Mouse (Mus musculus): ENCODE results near the gene Vps50. TPM values are rescaled to one million over a fixed set of nuclear protein-coding genes. Genes with fewer than 3 reads are reported as not detected.

The Vps50 gene
- total and polyA plus RNA-seq, 3 experiments, result 17.0 to 39.1 (median 19.6) TPM

DNA sequence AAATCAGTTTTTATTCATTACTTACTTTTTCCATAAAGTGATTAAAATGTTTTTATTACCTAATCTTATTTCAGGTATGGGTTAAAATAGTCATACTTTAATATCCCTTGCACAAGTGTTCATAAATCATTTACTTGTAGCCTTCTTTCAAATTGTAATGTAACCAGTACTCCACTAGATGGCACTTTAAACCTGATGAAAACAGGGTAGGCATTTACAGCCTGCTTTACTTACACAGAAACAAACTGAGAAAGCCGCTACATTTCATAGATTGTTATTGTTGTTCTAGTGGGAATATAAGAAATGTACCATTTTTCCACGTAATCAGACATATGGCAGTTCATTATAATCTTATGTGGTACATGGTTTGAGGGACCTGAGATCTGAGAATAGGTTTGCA lies 11.6 kb downstream of the Vps50 start:
- TF ChIP-seq CTCF (conservative IDR thresholded peaks at IDR 0.05 in 1 of 2, IDR thresholded peaks at IDR 0.05 in 1 of 2; ENCODE audit: low read depth in 2 of 2, low read length in 2 of 2) (peak in 1 of 2 experiments; percentile 76; a peak in 2 of 4 replicates), RAD21 (IDR thresholded peaks at IDR 0.05; ENCODE audit: low read depth, low read length) (peak; percentile 83), SMC3 (IDR thresholded peaks at IDR 0.05; ENCODE audit: low read depth, low read length) (peak; percentile 56), MXI1 (IDR thresholded peaks at IDR 0.05; ENCODE audit: low read depth, low read length) (no peak), POLR2AphosphoS2 (IDR thresholded peaks at IDR 0.05; ENCODE audit: low read depth, low read length) (no peak), RCOR1 (conservative IDR thresholded peaks at IDR 0.05; ENCODE audit: low read depth, low read length) (no peak), POLR2A (IDR thresholded peaks at IDR 0.05; ENCODE audit: low read depth, low read length) (no peak)
- Histone ChIP-seq H3K79me2 (replicated peaks; ENCODE audit: control insufficient read depth, extremely low read depth, insufficient read depth, poor library complexity, severe bottlenecking) (peaks cover 6% of the 10 kb centered on the region; the same call in 1 of the 2 replicates), H3K9me3 (replicated peaks; ENCODE audit: low read length) (no peaks in the 10 kb centered on the region), H3K27ac (ENCODE audit: insufficient read depth, low read depth) (no peak overlapping the region), H3K4me3 (replicated peaks in 1 of 3; ENCODE audit: low read depth in 2 of 3, low read length in 2 of 3, poor library complexity in 1 of 3) (no peak overlapping the region), H3K9ac (ENCODE audit: insufficient read depth, low read depth) (no peak overlapping the region), H3K4me2 (ENCODE audit: insufficient read depth, low read depth, poor library complexity, severe bottlenecking) (no peak overlapping the region), H3K4me1 (ENCODE audit: control insufficient read depth in 1 of 2, insufficient read depth in 2 of 2) (peaks cover 0 to 19% of the 10 kb centered on the region in 2 experiments; a peak in 2 of 4 replicates), H3K36me3 (replicated peaks in 1 of 2; ENCODE audit: control insufficient read depth in 1 of 2, insufficient read depth in 1 of 2, low read length in 1 of 2) (peaks cover 4 to 22% of the 10 kb centered on the region in 2 experiments), H3K27me3 (replicated peaks) (no peaks in the 10 kb centered on the region)
- dilution Hi-C loops (cut with MboI; ENCODE audit: extremely low pct_ligation_motif_present, extremely low pct_unique_long_range_greater_than_20kb, low sequenced_read_pairs) (no loop called here), in situ Hi-C loops (cut with MboI; ENCODE audit: low pct_ligation_motif_present, low pct_unique_long_range_greater_than_20kb, low sequenced_read_pairs) (loop anchor here (10.0 kb wide), 1 partner anchor 235 kb away; no protein-coding TSS in a partner anchor)
- DNase-seq (ENCODE audit: extremely low read depth), result peak; percentile 54

DNA sequence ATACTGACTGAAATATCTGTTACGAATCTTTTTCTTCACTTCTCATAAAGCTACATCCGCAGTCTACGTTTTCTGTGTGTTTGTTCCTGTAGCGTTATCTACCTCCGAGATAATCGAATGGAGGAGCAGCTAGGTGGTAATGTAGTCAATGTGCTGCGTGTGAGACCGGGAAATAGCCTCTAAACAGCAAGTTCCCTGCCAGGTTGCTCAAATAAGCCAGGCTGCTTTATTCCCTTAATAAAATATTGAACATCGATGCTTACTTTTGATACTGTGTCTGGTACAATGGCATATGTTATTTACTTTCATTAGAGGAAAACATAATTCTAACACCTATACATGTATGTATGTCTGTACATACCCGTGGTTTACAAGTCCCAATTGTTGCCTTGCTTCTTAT lies 12.9 kb downstream of the Vps50 start:
- Histone ChIP-seq H3K4me2 (ENCODE audit: insufficient read depth, low read depth, poor library complexity, severe bottlenecking) (no peak overlapping the region), H3K27ac (ENCODE audit: insufficient read depth, low read depth) (no peak overlapping the region), H3K9ac (ENCODE audit: insufficient read depth, low read depth) (no peak overlapping the region), H3K27me3 (replicated peaks) (no peaks in the 10 kb centered on the region), H3K4me3 (replicated peaks in 1 of 3; ENCODE audit: low read depth in 2 of 3, low read length in 2 of 3, poor library complexity in 1 of 3) (no peak overlapping the region), H3K36me3 (replicated peaks in 1 of 2; ENCODE audit: control insufficient read depth in 1 of 2, insufficient read depth in 1 of 2, low read length in 1 of 2) (peaks cover 3 to 18% of the 10 kb centered on the region in 2 experiments), H3K4me1 (ENCODE audit: control insufficient read depth in 1 of 2, insufficient read depth in 2 of 2) (peaks cover 0 to 22% of the 10 kb centered on the region in 2 experiments; a peak in 2 of 4 replicates), H3K79me2 (replicated peaks; ENCODE audit: control insufficient read depth, extremely low read depth, insufficient read depth, poor library complexity, severe bottlenecking) (peaks cover 6% of the 10 kb centered on the region; the same call in 1 of the 2 replicates), H3K9me3 (replicated peaks; ENCODE audit: low read length) (no peaks in the 10 kb centered on the region)
- no peak for TF ChIP-seq E2F4 (IDR thresholded peaks at IDR 0.05; ENCODE audit: insufficient replicate concordance, low read depth, low read length)
- in situ Hi-C loops (cut with MboI; ENCODE audit: low pct_ligation_motif_present, low pct_unique_long_range_greater_than_20kb, low sequenced_read_pairs), result loop anchor here (10.0 kb wide), 1 partner anchor 234 kb away; no protein-coding TSS in a partner anchor
- dilution Hi-C loops (cut with MboI; ENCODE audit: extremely low pct_ligation_motif_present, extremely low pct_unique_long_range_greater_than_20kb, low sequenced_read_pairs), result no loop called here
- DNase-seq (ENCODE audit: extremely low read depth), result no peak

DNA sequence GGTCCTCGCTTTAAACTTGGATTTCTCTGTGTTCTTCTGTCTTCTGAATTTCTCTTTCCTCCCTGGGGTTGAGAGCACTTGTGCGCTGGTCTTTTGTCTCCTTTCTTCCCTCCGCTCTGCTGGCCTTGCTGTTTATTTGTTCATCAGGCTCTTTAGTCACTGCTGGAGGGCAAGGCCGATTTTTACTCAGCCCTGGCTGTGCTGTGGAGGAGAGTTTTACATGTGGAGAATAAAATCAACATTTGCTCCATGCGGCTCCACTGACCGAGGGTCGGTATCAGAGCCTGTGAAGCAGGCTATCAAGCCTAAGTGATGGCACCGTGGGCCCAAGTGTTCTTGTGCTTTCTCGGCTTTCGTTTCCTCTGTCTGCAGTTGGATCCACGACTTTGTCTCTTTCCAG lies 13.4 kb downstream of the Vps50 start:
- H3K4me1 ChIP-seq (ENCODE audit: control insufficient read depth in 1 of 2, insufficient read depth in 2 of 2), result peaks cover 0 to 22% of the 10 kb centered on the region in 2 experiments; a peak in 2 of 4 replicates
- TF ChIP-seq MYC (IDR thresholded peaks at IDR 0.05; ENCODE audit: low read depth, low read length) (no peak), ZNF384 (IDR thresholded peaks at IDR 0.05; ENCODE audit: low read depth, low read length) (no peak), SIN3A (IDR thresholded peaks at IDR 0.05; ENCODE audit: low read length) (no peak)
- H3K4me2 ChIP-seq (ENCODE audit: insufficient read depth, low read depth, poor library complexity, severe bottlenecking), result no peak overlapping the region
- H3K79me2 ChIP-seq (replicated peaks; ENCODE audit: control insufficient read depth, extremely low read depth, insufficient read depth, poor library complexity, severe bottlenecking), result peaks cover 6% of the 10 kb centered on the region; the same call in 1 of the 2 replicates
- no peak overlapping the region for H3K4me3 ChIP-seq (replicated peaks in 1 of 3; ENCODE audit: low read depth in 2 of 3, low read length in 2 of 3, poor library complexity in 1 of 3)
- peaks cover 0 to 15% of the 10 kb centered on the region in 2 experiments for H3K36me3 ChIP-seq (replicated peaks in 1 of 2; ENCODE audit: control insufficient read depth in 1 of 2, insufficient read depth in 1 of 2, low read length in 1 of 2)
- in situ Hi-C loops (cut with MboI; ENCODE audit: low pct_ligation_motif_present, low pct_unique_long_range_greater_than_20kb, low sequenced_read_pairs) (loop anchor here (10.0 kb wide), 1 partner anchor 233 kb away; no protein-coding TSS in a partner anchor), dilution Hi-C loops (cut with MboI; ENCODE audit: extremely low pct_ligation_motif_present, extremely low pct_unique_long_range_greater_than_20kb, low sequenced_read_pairs) (no loop called here)
- DNase-seq (ENCODE audit: extremely low read depth), result no peak
- H3K9me3 ChIP-seq (replicated peaks; ENCODE audit: low read length), result no peaks in the 10 kb centered on the region
- H3K27ac ChIP-seq (ENCODE audit: insufficient read depth, low read depth), result no peak overlapping the region
- no peaks in the 10 kb centered on the region for H3K27me3 ChIP-seq (replicated peaks)
- H3K9ac ChIP-seq (ENCODE audit: insufficient read depth, low read depth), result no peak overlapping the region

All from CH12.LX (cell line).